Mouse (Mus musculus) neural tube, embryonic 15.5 days (tissue): ENCODE measurements around the gene Acoxl. TPM values are rescaled to one million over a fixed set of nuclear protein-coding genes. Genes with fewer than 3 reads are reported as not detected.

Experiments used
- ATAC-seq: fragments of 200-750 bp; cut with Nextera tagmentation; 2 replicates; pipeline ENCODE4 v1.8.0; 2017; ENCODE audit warnings: mild to moderate bottlenecking, moderate TSS enrichment, moderate library complexity; ENCODE audit not compliant: low FRiP score
- H3K27ac ChIP-seq: fragments of 300-500 bp; sonication (generic); replicated peaks from 2 replicates; pipeline ENCODE4 v1.5.1; 2015; ENCODE audit warnings: mild to moderate bottlenecking, inconsistent platforms
- H3K27me3 ChIP-seq: fragments of 300-500 bp; sonication (generic); replicated peaks from 2 replicates; pipeline ENCODE4 v1.6.1; 2015; ENCODE audit warnings: inconsistent platforms
- H3K36me3 ChIP-seq: fragments of 300-500 bp; sonication (generic); 2 replicates; pipeline ENCODE4 v1.6.1; 2015; ENCODE audit warnings: inconsistent platforms
- H3K4me1 ChIP-seq: fragments of 300-500 bp; sonication (generic); 2 replicates; pipeline ENCODE4 v1.6.1; 2015; ENCODE audit warnings: inconsistent platforms
- H3K4me2 ChIP-seq: fragments of 300-500 bp; sonication (generic); 2 replicates; pipeline ENCODE4 v1.6.1; 2015; ENCODE audit warnings: inconsistent platforms, mild to moderate bottlenecking, moderate library complexity
- H3K4me3 ChIP-seq: fragments of 300-500 bp; sonication (generic); replicated peaks from 2 replicates; pipeline ENCODE4 v1.5.1; 2015; ENCODE audit warnings: mild to moderate bottlenecking, inconsistent platforms
- H3K9ac ChIP-seq: fragments of 300-500 bp; sonication (generic); replicated peaks from 2 replicates; pipeline ENCODE4 v1.6.1; 2015; ENCODE audit warnings: mild to moderate bottlenecking, inconsistent platforms
- H3K9me3 ChIP-seq: fragments of 300-500 bp; sonication (generic); replicated peaks from 2 replicates; pipeline ENCODE4 v1.6.1; 2016; ENCODE audit warnings: inconsistent platforms
- WGBS: fragments of 180-500 bp; shearing (Covaris S2); methylation state at CpG from one replicate; pipeline ENCODE4 v1.1.7; 2015; ENCODE audit warnings: mixed read lengths; 5-methylcytosine and 5-hydroxymethylcytosine counted together
- polyA plus RNA-seq: library from polyadenylated mRNA; unstranded; fragments of >200 nt; fragmentation: Nextera tagmentation; extraction: Ambion mirVana; gene quantifications from 2 replicates; pipeline ENCODE4 v1.2.1, GENCODE M21; 2015

Acoxl gene
- polyA plus RNA-seq, 1 experiment from 2014 or later, result 0.13 TPM

DNA sequence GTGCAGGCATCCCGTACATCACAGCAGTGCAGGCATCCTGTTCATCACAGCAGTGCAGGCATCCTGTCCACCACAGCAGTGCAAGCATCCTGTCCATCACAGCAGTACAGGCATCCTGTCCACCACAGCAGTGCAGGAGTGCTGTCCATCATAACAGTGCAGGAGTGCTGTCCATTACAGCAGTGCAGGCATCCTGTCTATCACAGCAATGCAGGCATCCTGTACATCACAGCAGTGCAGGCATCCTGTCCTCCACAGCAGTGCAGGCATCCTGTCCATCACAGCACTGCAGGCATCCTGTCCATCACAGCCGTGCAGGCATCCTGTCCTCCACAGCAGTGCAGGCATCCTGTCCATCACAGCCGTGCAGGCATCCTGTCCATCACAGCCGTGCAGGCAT, 207.8 kb downstream of the Acoxl start:
- H3K27me3 ChIP-seq, result no peaks in the 10 kb centered on the region
- no peaks in the 10 kb centered on the region for H3K4me1 ChIP-seq
- no peak overlapping the region for H3K9ac ChIP-seq
- no peak overlapping the region for H3K4me3 ChIP-seq
- H3K27ac ChIP-seq, result no peak overlapping the region
- no peaks in the 10 kb centered on the region for H3K9me3 ChIP-seq
- WGBS, result 69% methylated on average over 4 of the region's 4 CpGs
- no peak for ATAC-seq
- H3K4me2 ChIP-seq, result no peak overlapping the region
- H3K36me3 ChIP-seq, result no peaks in the 10 kb centered on the region

DNA sequence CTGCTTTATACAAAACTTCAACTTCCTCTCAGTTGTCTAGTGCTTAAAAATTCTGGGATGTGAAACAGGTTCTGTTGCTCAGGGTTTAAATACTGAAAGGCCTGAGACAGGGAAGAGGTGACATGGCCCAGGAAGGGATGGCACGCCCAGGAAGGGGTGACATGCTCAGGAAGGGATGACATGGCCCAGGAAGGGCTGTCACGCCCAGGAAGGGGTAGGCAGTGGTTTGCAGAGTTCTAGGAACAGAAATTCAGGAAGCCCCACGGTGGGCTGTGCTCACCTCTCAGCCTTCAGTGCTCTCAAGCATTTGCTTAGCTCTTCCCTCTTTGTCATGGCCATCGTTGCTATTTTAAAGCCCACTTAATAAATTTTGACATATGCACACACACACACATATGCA, 216.2 kb downstream of the Acoxl start:
- no peak for ATAC-seq
- Histone ChIP-seq H3K4me2 (no peak overlapping the region), H3K27ac (no peak overlapping the region), H3K9ac (no peak overlapping the region), H3K4me3 (no peak overlapping the region), H3K36me3 (no peaks in the 10 kb centered on the region), H3K4me1 (no peaks in the 10 kb centered on the region), H3K27me3 (no peaks in the 10 kb centered on the region), H3K9me3 (no peaks in the 10 kb centered on the region)
- 79% methylated on average over 4 of the region's 4 CpGs for WGBS

DNA sequence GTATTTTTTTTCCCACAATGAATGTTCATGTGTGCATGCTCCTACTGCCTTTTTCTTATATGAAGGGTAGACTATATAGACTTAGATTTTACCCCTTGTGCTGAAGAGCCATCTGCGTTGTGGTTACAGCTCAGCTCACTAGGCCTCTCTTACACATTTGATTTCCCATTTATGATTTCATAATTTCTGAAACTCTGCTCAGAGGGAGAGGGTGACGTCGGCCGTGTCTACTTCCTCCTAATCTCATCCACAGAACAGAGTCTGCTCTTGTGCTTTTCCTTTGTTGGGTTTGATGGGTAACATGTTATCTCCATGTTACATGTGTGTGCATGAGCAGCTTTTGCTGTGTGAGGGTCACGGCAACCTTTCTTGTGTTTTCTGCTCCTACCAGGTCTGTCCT, 219.2 kb downstream of the Acoxl start:
- ATAC-seq, result no peak
- Histone ChIP-seq H3K4me1 (no peaks in the 10 kb centered on the region), H3K27ac (no peak overlapping the region), H3K36me3 (no peaks in the 10 kb centered on the region), H3K9ac (no peak overlapping the region), H3K9me3 (no peaks in the 10 kb centered on the region), H3K27me3 (no peaks in the 10 kb centered on the region), H3K4me3 (no peak overlapping the region), H3K4me2 (no peak overlapping the region)
- WGBS, result 94% methylated on average over 5 of the region's 5 CpGs

DNA sequence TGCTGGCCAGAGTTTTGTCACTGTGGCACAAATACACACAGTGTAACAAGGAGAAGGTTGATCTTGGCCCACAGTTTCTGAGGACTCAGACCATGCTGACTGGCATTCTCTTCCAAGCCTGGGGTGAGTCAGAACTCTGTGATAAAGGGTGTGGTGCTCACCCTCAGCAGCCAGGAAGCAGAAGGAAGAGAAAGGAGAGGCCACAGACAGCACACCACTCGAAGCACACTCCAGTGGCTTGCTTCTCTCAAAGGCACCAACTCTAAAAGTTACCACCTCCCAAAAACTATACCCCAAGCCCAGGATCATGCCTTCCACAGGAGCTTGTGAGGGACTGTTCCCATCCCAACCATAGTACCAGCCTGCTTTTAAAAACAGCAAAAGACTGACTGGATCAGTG, 220.0 kb downstream of the Acoxl start:
- no peaks in the 10 kb centered on the region for H3K4me1 ChIP-seq
- no peak overlapping the region for H3K9ac ChIP-seq
- no peak overlapping the region for H3K27ac ChIP-seq
- no peaks in the 10 kb centered on the region for H3K36me3 ChIP-seq
- no peak overlapping the region for H3K4me3 ChIP-seq
- H3K27me3 ChIP-seq, result no peaks in the 10 kb centered on the region
- ATAC-seq, result no peak
- H3K9me3 ChIP-seq, result no peaks in the 10 kb centered on the region
- WGBS, result 73% methylated on average over 1 of the region's 1 CpGs
- no peak overlapping the region for H3K4me2 ChIP-seq

DNA sequence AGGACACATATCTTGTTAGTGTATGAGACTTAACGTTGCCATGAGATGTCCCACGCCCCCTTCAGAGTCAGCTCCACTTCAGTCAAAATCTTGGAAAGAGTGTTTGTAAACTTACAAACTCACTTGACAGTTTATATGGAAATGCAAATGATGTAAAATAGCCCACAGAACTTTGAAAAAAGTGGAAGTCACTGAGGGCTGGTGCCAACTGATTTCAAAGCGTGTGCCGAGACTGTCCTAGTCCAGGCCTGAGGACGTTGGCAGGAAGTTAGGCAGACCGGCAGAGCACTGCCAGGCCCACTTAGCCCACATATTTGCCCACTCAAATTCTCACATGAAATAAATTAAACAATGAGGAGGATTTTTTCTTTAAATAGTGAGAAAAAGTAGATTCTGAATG, 221.5 kb downstream of the Acoxl start:
- no peaks in the 10 kb centered on the region for H3K9me3 ChIP-seq
- H3K9ac ChIP-seq, result no peak overlapping the region
- no peaks in the 10 kb centered on the region for H3K36me3 ChIP-seq
- no peak overlapping the region for H3K4me2 ChIP-seq
- WGBS, result 82% methylated on average over 6 of the region's 6 CpGs
- H3K27ac ChIP-seq, result no peak overlapping the region
- no peaks in the 10 kb centered on the region for H3K27me3 ChIP-seq
- no peak overlapping the region for H3K4me3 ChIP-seq
- no peaks in the 10 kb centered on the region for H3K4me1 ChIP-seq
- ATAC-seq, result no peak

DNA sequence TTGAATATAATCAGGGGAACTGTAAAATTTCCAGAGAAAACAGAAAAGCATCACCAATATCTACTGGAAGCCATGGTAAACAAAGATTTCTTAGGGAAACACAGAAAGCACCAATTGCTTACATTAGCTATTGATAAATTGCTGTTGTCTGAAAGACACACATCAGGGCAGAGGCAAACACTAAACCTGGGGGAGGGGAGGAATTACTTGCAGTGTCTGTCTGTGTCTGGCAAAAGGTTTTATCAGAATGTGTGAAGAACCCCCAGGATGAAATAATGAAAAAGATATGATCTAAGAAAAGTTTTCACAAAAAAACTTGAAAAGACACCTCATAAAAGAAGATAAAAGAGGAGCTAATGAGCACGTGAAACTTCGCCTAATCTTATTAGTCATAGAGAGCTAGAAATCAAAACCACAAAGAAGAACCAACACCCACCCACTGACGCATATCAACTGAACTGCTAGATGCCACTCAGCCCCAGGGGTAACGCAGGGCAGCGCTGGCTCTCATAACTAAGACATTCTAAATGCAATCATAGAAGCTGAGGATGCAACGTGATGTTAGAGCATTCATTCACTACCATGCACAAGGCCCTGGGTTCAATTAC, 222.1 kb downstream of the Acoxl start:
- no peaks in the 10 kb centered on the region for H3K36me3 ChIP-seq

DNA sequence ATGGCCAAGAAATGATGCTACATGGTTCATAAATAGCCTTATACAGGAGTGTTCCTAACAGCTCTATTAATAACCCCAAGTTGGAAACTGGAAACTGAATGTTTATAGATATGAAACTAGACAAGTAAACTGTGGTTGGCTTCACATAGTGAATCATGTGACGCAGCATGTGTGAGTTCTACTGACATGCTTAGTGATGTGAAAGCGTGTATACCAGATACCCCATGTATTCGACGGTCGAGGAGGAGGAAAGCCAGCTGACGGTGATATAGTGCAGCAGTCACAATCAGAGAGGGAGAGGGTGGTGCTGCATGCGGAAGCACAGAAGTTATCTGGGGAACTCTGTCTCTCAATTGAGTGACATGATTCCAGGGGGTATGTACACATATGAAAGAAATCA, 222.8 kb downstream of the Acoxl start:
- no peak overlapping the region for H3K4me2 ChIP-seq
- 75% methylated on average over 7 of the region's 7 CpGs for WGBS
- H3K9me3 ChIP-seq, result no peaks in the 10 kb centered on the region
- H3K4me1 ChIP-seq, result no peaks in the 10 kb centered on the region
- H3K9ac ChIP-seq, result no peak overlapping the region
- H3K27me3 ChIP-seq, result no peaks in the 10 kb centered on the region
- no peaks in the 10 kb centered on the region for H3K36me3 ChIP-seq
- H3K27ac ChIP-seq, result no peak overlapping the region
- no peak overlapping the region for H3K4me3 ChIP-seq
- no peak for ATAC-seq

More for the DNA sequence above, 222.1 kb downstream of the Acoxl start:
- Histone ChIP-seq H3K4me2 (no peak overlapping the region), H3K9me3 (no peaks in the 10 kb centered on the region), H3K4me3 (no peak overlapping the region), H3K27me3 (no peaks in the 10 kb centered on the region), H3K4me1 (no peaks in the 10 kb centered on the region), H3K27ac (no peak overlapping the region), H3K9ac (no peak overlapping the region)
- ATAC-seq, result no peak
- WGBS, result 48% methylated on average over 6 of the region's 6 CpGs

DNA sequence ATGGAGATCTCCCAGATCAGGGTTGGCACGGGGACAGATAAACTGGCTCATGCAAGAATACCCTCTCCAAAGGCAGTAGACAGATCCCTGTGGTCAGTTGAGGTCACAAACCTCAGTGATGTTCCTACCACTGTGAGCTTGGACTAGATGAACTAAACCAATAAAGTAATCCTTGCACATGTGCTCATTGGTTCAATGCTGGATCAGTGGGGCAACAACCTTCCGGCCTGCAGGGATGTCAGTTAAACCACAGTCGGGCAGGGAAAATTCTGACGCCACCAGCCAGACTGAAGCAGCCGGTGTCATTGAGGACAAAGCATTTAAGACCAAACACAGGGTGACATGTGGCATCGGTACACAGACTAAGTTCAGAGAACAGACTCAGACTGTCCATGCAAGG, 224.1 kb downstream of the Acoxl start:
- no peak overlapping the region for H3K4me3 ChIP-seq
- 90% methylated on average over 6 of the region's 6 CpGs for WGBS
- no peak overlapping the region for H3K9ac ChIP-seq
- no peaks in the 10 kb centered on the region for H3K4me1 ChIP-seq
- H3K27me3 ChIP-seq, result no peaks in the 10 kb centered on the region
- ATAC-seq, result no peak
- H3K36me3 ChIP-seq, result no peaks in the 10 kb centered on the region
- H3K4me2 ChIP-seq, result no peak overlapping the region
- H3K27ac ChIP-seq, result no peak overlapping the region
- H3K9me3 ChIP-seq, result no peaks in the 10 kb centered on the region

DNA sequence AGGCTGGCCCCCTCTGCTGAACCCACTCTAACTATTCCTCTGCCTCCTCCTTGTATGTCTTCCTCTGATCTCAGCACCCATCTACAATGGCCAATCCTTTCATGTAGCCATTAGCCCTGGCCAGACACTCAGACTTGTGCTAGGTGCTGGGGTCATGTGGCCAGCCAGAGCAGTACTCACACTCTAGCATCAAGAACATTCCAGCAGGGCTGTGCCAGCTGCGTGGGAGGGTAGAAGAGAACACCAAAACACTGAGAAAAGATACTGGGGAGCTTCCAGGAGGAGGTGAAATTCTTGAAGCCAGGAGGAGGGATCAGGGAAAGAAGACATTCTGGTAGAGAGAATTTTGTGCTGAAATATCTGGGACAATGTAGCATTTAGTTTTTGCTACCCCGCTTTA, 226.3 kb downstream of the Acoxl start:
- no peak overlapping the region for H3K4me2 ChIP-seq
- ATAC-seq, result no peak
- no peaks in the 10 kb centered on the region for H3K36me3 ChIP-seq
- H3K27me3 ChIP-seq, result no peaks in the 10 kb centered on the region
- no peaks in the 10 kb centered on the region for H3K9me3 ChIP-seq
- 96% methylated on average over 2 of the region's 2 CpGs for WGBS
- no peak overlapping the region for H3K27ac ChIP-seq
- H3K4me3 ChIP-seq, result no peak overlapping the region
- no peaks in the 10 kb centered on the region for H3K4me1 ChIP-seq
- H3K9ac ChIP-seq, result no peak overlapping the region

DNA sequence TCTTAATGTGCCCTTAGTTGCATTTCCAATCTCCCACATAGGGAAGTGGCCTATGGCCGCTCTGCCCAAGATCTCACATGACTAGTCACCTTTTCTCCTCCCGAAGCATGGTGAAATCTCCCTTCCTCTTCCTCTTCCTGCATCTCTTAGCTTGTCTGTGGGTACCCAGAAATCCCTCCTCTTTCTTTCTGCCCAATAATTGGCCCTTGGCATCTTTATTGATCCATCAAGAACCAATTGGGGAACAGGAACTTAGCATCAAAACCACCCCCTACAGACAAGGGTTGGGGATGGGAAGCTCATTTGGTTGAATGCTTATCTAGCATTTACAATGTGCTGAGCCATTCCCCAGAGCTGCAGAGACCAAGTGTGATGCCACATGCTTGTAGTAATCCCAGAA, 226.9 kb downstream of the Acoxl start:
- no peaks in the 10 kb centered on the region for H3K4me1 ChIP-seq
- ATAC-seq, result no peak
- WGBS, result 86% methylated on average over 2 of the region's 2 CpGs
- H3K27ac ChIP-seq, result no peak overlapping the region
- no peaks in the 10 kb centered on the region for H3K36me3 ChIP-seq
- H3K9me3 ChIP-seq, result no peaks in the 10 kb centered on the region
- no peak overlapping the region for H3K4me3 ChIP-seq
- H3K27me3 ChIP-seq, result no peaks in the 10 kb centered on the region
- H3K9ac ChIP-seq, result no peak overlapping the region
- no peak overlapping the region for H3K4me2 ChIP-seq

DNA sequence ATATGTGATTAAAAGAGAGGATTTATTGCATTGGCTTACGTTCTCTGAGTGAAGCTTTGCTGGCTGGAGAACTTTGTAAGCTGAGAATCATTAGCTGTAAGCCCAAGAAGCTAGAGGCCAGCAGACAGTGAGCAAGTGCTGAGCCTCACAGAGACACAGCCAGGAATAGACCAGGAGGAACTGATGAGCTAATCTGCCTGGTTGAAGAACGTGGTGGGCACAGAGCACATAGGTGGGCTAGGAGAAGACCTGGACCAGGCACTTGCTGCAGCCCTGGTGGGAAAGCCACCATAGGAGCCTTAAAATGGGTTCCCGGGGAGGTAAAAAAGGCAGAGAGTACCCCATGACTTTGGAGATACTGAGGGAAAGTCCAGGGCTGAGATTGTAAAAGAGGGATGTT, 228.5 kb downstream of the Acoxl start:
- 62% methylated on average over 3 of the region's 3 CpGs for WGBS
- Histone ChIP-seq H3K36me3 (no peaks in the 10 kb centered on the region), H3K9me3 (no peaks in the 10 kb centered on the region), H3K4me1 (no peaks in the 10 kb centered on the region), H3K4me2 (no peak overlapping the region), H3K4me3 (no peak overlapping the region), H3K27me3 (no peaks in the 10 kb centered on the region), H3K27ac (no peak overlapping the region), H3K9ac (no peak overlapping the region)
- no peak for ATAC-seq

DNA sequence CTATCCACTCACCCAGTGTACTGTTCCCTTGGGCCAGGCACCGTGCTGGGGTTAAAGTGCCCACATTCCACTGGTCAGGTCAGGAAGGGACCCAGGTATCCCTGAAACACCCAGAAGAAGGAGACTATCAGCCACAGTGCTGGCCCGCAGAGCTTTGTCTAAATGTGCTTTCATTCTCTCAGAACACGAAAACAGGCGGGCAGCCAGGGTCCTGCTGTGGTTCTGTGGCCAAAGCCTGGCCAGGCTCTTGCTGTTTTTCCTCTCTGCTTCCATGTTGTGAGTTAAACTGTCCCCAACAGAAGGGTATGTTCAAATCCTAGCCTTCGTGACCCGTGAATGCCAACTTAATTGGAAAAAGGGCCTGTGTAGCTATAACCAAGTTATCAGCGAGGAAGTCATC, 228.9 kb downstream of the Acoxl start:
- no peak overlapping the region for H3K27ac ChIP-seq
- no peak for ATAC-seq
- no peaks in the 10 kb centered on the region for H3K36me3 ChIP-seq
- 91% methylated on average over 7 of the region's 7 CpGs for WGBS
- H3K27me3 ChIP-seq, result no peaks in the 10 kb centered on the region
- H3K9ac ChIP-seq, result no peak overlapping the region
- H3K4me2 ChIP-seq, result no peak overlapping the region
- H3K4me3 ChIP-seq, result no peak overlapping the region
- no peaks in the 10 kb centered on the region for H3K9me3 ChIP-seq
- H3K4me1 ChIP-seq, result no peaks in the 10 kb centered on the region

DNA sequence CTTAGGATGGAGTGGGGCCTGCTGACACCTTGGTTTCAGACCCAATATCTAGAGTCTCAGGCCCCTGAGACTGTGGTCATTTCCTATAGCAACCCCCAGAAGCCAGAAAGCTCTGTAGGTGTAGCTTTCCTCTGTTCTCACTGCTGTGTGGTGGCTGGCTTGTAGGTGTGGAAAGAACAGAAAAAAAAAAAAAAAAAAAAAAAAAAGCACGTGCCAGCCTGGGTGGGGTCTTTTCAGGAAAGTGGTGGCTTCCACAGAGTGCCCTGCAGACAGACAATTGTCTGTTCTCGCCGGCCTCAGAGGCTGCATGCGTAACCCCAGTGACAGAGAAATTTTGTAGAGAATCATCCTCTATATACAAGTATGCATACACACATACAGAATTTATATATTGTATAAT, 229.5 kb downstream of the Acoxl start:
- Histone ChIP-seq H3K9me3 (no peaks in the 10 kb centered on the region), H3K4me2 (no peak overlapping the region), H3K4me3 (no peak overlapping the region), H3K27me3 (no peaks in the 10 kb centered on the region), H3K9ac (no peak overlapping the region), H3K4me1 (no peaks in the 10 kb centered on the region), H3K27ac (no peak overlapping the region), H3K36me3 (no peaks in the 10 kb centered on the region)
- ATAC-seq, result no peak
- WGBS, result 79% methylated on average over 4 of the region's 4 CpGs
